Mouse (Mus musculus) thymus, adult 2 months (tissue): ENCODE measurements around the gene E2f3.

Experiments
- CTCF ChIP-seq: fragments of 200-500 bp; IDR thresholded peaks from 2 replicates; pipeline ENCODE4 v1.5.1; 2012; ENCODE audit warnings: mild to moderate bottlenecking, control low read depth, low read length, moderate library complexity, borderline replicate concordance; ENCODE audit not compliant: control insufficient read depth, poor library complexity, insufficient read depth; ENCODE audit errors: extremely low read depth
- POLR2A ChIP-seq: fragments of 200-500 bp; IDR thresholded peaks from 2 replicates; pipeline ENCODE4 v1.6.1; 2012; ENCODE audit warnings: mild to moderate bottlenecking, low read length, control low read depth, moderate library complexity; ENCODE audit not compliant: control insufficient read depth, poor library complexity, insufficient read depth; ENCODE audit errors: extremely low read depth

- TF ChIP-seq POLR2A: no peak
- TF ChIP-seq CTCF: no peak
Observed at GRCm38 (mm10) chr13:30027841-30028240, 42.0 kb upstream of the E2f3 start.
